Mouse (Mus musculus): ENCODE measurements around the gene Nol4l. TPM values are rescaled to one million over a fixed set of nuclear protein-coding genes. Genes with fewer than 3 reads are reported as not detected.

Nol4l gene
- polyA plus RNA-seq (2015; fragmentation: Nextera tagmentation; extraction: Ambion mirVana): 7.6 and 8.5 TPM in 2 replicates

GRCm38 (mm10) chr2:153529931-153530766 is at the start of gene Nol4l:
Nol4l (minus strand) TSS chr2:153529971.
- Histone ChIP-seq H3K27me3 (peaks cover 72% of the 10 kb centered on the region), H3K36me3 (no peaks in the 10 kb centered on the region), H3K4me2 (peak within 1 kb of the TSS; percentile 100), H3K27ac (no peak within 1 kb of the TSS), H3K9me3 (no peaks in the 10 kb centered on the region), H3K4me3 (peak within 1 kb of the TSS; percentile 65), H3K9ac (peak within 1 kb of the TSS; percentile 51), H3K4me1 (peaks cover 45% of the 10 kb centered on the region)
- peak; percentile 13 for ATAC-seq (ENCODE audit: insufficient number of reproducible peaks, low FRiP score, low TSS enrichment, low read depth)
- 1% methylated on average over 40 of the region's 86 CpGs for WGBS

- no peak for ATAC-seq (ENCODE audit: insufficient number of reproducible peaks, low FRiP score, low TSS enrichment, low read depth)
- no peaks in the 10 kb centered on the region for H3K36me3 ChIP-seq
- H3K9me3 ChIP-seq: no peaks in the 10 kb centered on the region
- whole genome bisulfite sequencing: 61% methylated on average over 4 of the region's 4 CpGs
- H3K4me2 ChIP-seq: no peak overlapping the region
- no peak overlapping the region for H3K27ac ChIP-seq
- peaks cover 2% of the 10 kb centered on the region; the same call in 1 of the 2 replicates for H3K4me1 ChIP-seq
- no peak overlapping the region for H3K9ac ChIP-seq
- no peak overlapping the region for H3K4me3 ChIP-seq
- no peaks in the 10 kb centered on the region for H3K27me3 ChIP-seq
These were observed 47.4 kb upstream of the Nol4l start for GRCm38 (mm10) chr2:153577122-153577521.

GRCm38 (mm10) chr2:153576150-153576549 is 46.4 kb upstream of the Nol4l start:
- no peak for ATAC-seq (ENCODE audit: insufficient number of reproducible peaks, low FRiP score, low TSS enrichment, low read depth)
- 65% methylated on average over 3 of the region's 3 CpGs for WGBS
- H3K27ac ChIP-seq: no peak overlapping the region

GRCm38 (mm10) chr2:153575554-153575953 is 45.8 kb upstream of the Nol4l start:
- Histone ChIP-seq H3K27ac (no peak overlapping the region), H3K36me3 (no peaks in the 10 kb centered on the region), H3K27me3 (no peaks in the 10 kb centered on the region), H3K4me1 (peaks cover 2% of the 10 kb centered on the region; the same call in 1 of the 2 replicates), H3K4me3 (no peak overlapping the region), H3K9ac (no peak overlapping the region), H3K9me3 (no peaks in the 10 kb centered on the region), H3K4me2 (no peak overlapping the region)
- WGBS: 34% methylated on average over 6 of the region's 6 CpGs
- ATAC-seq (ENCODE audit: insufficient number of reproducible peaks, low FRiP score, low TSS enrichment, low read depth): no peak

More at GRCm38 (mm10) chr2:153576150-153576549, 46.4 kb upstream of the Nol4l start:
- H3K4me1 ChIP-seq: peaks cover 2% of the 10 kb centered on the region; the same call in 1 of the 2 replicates
- H3K4me3 ChIP-seq: no peak overlapping the region
- H3K27me3 ChIP-seq: no peaks in the 10 kb centered on the region
- no peaks in the 10 kb centered on the region for H3K36me3 ChIP-seq
- no peak overlapping the region for H3K9ac ChIP-seq
- no peak overlapping the region for H3K4me2 ChIP-seq
- no peaks in the 10 kb centered on the region for H3K9me3 ChIP-seq

GRCm38 (mm10) chr2:153573101-153573500 is 43.3 kb upstream of the Nol4l start:
- no peak overlapping the region for H3K4me3 ChIP-seq
- H3K4me1 ChIP-seq: peaks cover 2% of the 10 kb centered on the region; the same call in 1 of the 2 replicates
- no peaks in the 10 kb centered on the region for H3K36me3 ChIP-seq
- WGBS: 86% methylated on average over 9 of the region's 9 CpGs
- H3K9ac ChIP-seq: no peak overlapping the region
- H3K9me3 ChIP-seq: no peaks in the 10 kb centered on the region
- H3K27ac ChIP-seq: no peak overlapping the region
- no peak for ATAC-seq (ENCODE audit: insufficient number of reproducible peaks, low FRiP score, low TSS enrichment, low read depth)
- no peaks in the 10 kb centered on the region for H3K27me3 ChIP-seq
- H3K4me2 ChIP-seq: no peak overlapping the region

GRCm38 (mm10) chr2:153568541-153568940 is 38.8 kb upstream of the Nol4l start:
- Histone ChIP-seq H3K27ac (no peak overlapping the region), H3K27me3 (no peaks in the 10 kb centered on the region), H3K36me3 (no peaks in the 10 kb centered on the region), H3K4me2 (no peak overlapping the region), H3K4me1 (no peaks in the 10 kb centered on the region), H3K4me3 (no peak overlapping the region), H3K9ac (no peak overlapping the region), H3K9me3 (no peaks in the 10 kb centered on the region)
- WGBS: 88% methylated on average over 6 of the region's 6 CpGs
- no peak for ATAC-seq (ENCODE audit: insufficient number of reproducible peaks, low FRiP score, low TSS enrichment, low read depth)

- Histone ChIP-seq H3K9ac (no peak overlapping the region), H3K4me2 (no peak overlapping the region), H3K4me3 (no peak overlapping the region), H3K4me1 (no peaks in the 10 kb centered on the region), H3K36me3 (no peaks in the 10 kb centered on the region), H3K27me3 (no peaks in the 10 kb centered on the region), H3K9me3 (no peaks in the 10 kb centered on the region), H3K27ac (no peak overlapping the region)
- no peak; the same call in 1 of the 2 replicates for ATAC-seq (ENCODE audit: insufficient number of reproducible peaks, low FRiP score, low TSS enrichment, low read depth)
- 56% methylated on average over 4 of the region's 4 CpGs for WGBS
These were observed 38.2 kb upstream of the Nol4l start for GRCm38 (mm10) chr2:153568013-153568412.

GRCm38 (mm10) chr2:153564343-153564742 is 34.6 kb upstream of the Nol4l start:
- no peaks in the 10 kb centered on the region for H3K36me3 ChIP-seq
- no peak overlapping the region for H3K4me2 ChIP-seq
- no peak for ATAC-seq (ENCODE audit: insufficient number of reproducible peaks, low FRiP score, low TSS enrichment, low read depth)
- 0 out of 2 replicates have a peak, but pooled peaks cover 2% of the 10 kb centered on the region for H3K27me3 ChIP-seq
- H3K9me3 ChIP-seq: no peaks in the 10 kb centered on the region
- H3K4me3 ChIP-seq: no peak overlapping the region
- 82% methylated on average over 3 of the region's 3 CpGs for WGBS
- H3K27ac ChIP-seq: no peak overlapping the region
- no peak overlapping the region for H3K9ac ChIP-seq
- peaks cover 14% of the 10 kb centered on the region for H3K4me1 ChIP-seq

GRCm38 (mm10) chr2:153561564-153561963 is 31.8 kb upstream of the Nol4l start:
- Histone ChIP-seq H3K36me3 (no peaks in the 10 kb centered on the region), H3K4me2 (peak overlapping the region; percentile 45), H3K9ac (no peak overlapping the region), H3K4me1 (peaks cover 14% of the 10 kb centered on the region), H3K27ac (peak overlapping the region; percentile 61), H3K27me3 (0 out of 2 replicates have a peak, but pooled peaks cover 2% of the 10 kb centered on the region), H3K9me3 (no peaks in the 10 kb centered on the region), H3K4me3 (peak overlapping the region; percentile 16; the same call in 1 of the 2 replicates)
- WGBS: 43% methylated on average over 5 of the region's 5 CpGs
- ATAC-seq (ENCODE audit: insufficient number of reproducible peaks, low FRiP score, low TSS enrichment, low read depth): no peak

- H3K4me2 ChIP-seq: peak overlapping the region; percentile 45
- WGBS: 7% methylated on average over 21 of the region's 21 CpGs
- ATAC-seq (ENCODE audit: insufficient number of reproducible peaks, low FRiP score, low TSS enrichment, low read depth): peak; percentile 18; the same call in 1 of the 2 replicates
- no peaks in the 10 kb centered on the region for H3K9me3 ChIP-seq
- H3K27ac ChIP-seq: peak overlapping the region; percentile 61
- H3K4me3 ChIP-seq: peak overlapping the region; percentile 16
- 0 out of 2 replicates have a peak, but pooled peaks cover 2% of the 10 kb centered on the region for H3K27me3 ChIP-seq
- H3K9ac ChIP-seq: no peak overlapping the region
- peaks cover 14% of the 10 kb centered on the region for H3K4me1 ChIP-seq
- no peaks in the 10 kb centered on the region for H3K36me3 ChIP-seq
These were observed 31.1 kb upstream of the Nol4l start for GRCm38 (mm10) chr2:153560664-153561541.

GRCm38 (mm10) chr2:153559613-153560152 is 29.9 kb upstream of the Nol4l start:
- Histone ChIP-seq H3K27me3 (0 out of 2 replicates have a peak, but pooled peaks cover 2% of the 10 kb centered on the region), H3K36me3 (no peaks in the 10 kb centered on the region), H3K4me3 (no peak overlapping the region), H3K9me3 (no peaks in the 10 kb centered on the region), H3K4me2 (no peak overlapping the region), H3K27ac (no peak overlapping the region), H3K4me1 (peaks cover 14% of the 10 kb centered on the region), H3K9ac (no peak overlapping the region)
- ATAC-seq (ENCODE audit: insufficient number of reproducible peaks, low FRiP score, low TSS enrichment, low read depth): no peak
- 52% methylated on average over 8 of the region's 8 CpGs for WGBS

Data from limb, embryonic 15.5 days (tissue).